Mouse (Mus musculus): ENCODE results near the gene Dnmbp. TPM values are rescaled to one million over a fixed set of nuclear protein-coding genes. Genes with fewer than 3 reads are reported as not detected.
A peak's percentile ranks its signal among the peaks of the same experiment; 100 is the strongest.

Gene Dnmbp
- polyA plus RNA-seq, 1 experiment from 2014 or later = 24.2 TPM

GRCm38 (mm10) chr19:43972129-43972528 lies 32.1 kb upstream of the Dnmbp start:
- WGBS = 94% methylated on average over 8 of the region's 8 CpGs
- ATAC-seq (ENCODE audit: low FRiP score, low TSS enrichment) = no peak
- Histone ChIP-seq H3K4me1 (ENCODE audit: control insufficient read depth, insufficient read depth, low read length) (0 out of 2 replicates have a peak, but pooled peaks cover 4% of the 10 kb centered on the region), H3K9me3 (ENCODE audit: control insufficient read depth, low read length) (no peaks in the 10 kb centered on the region), H3K9ac (ENCODE audit: low read depth, low read length) (no peak overlapping the region), H3K4me2 (replicated peaks; ENCODE audit: low read depth, low read length) (no peak overlapping the region), H3K36me3 (ENCODE audit: control insufficient read depth, insufficient read depth, low read length) (no peaks in the 10 kb centered on the region), H3K27ac (ENCODE audit: low read depth, low read length) (no peak overlapping the region), H3K4me3 (ENCODE audit: low read length) (no peak overlapping the region), H3K27me3 (ENCODE audit: control insufficient read depth, insufficient read depth, low read length) (no peaks in the 10 kb centered on the region)

GRCm38 (mm10) chr19:43968436-43969026 lies 28.5 kb upstream of the Dnmbp start:
- Histone ChIP-seq H3K27me3 (ENCODE audit: control insufficient read depth, insufficient read depth, low read length) (no peaks in the 10 kb centered on the region), H3K4me2 (replicated peaks; ENCODE audit: low read depth, low read length) (no peak overlapping the region), H3K4me1 (ENCODE audit: control insufficient read depth, insufficient read depth, low read length) (0 out of 2 replicates have a peak, but pooled peaks cover 4% of the 10 kb centered on the region), H3K36me3 (ENCODE audit: control insufficient read depth, insufficient read depth, low read length) (no peaks in the 10 kb centered on the region), H3K9ac (ENCODE audit: low read depth, low read length) (no peak overlapping the region), H3K27ac (ENCODE audit: low read depth, low read length) (no peak overlapping the region; the same call in 1 of the 2 replicates), H3K4me3 (ENCODE audit: low read length) (no peak overlapping the region), H3K9me3 (ENCODE audit: control insufficient read depth, low read length) (no peaks in the 10 kb centered on the region)
- 31% methylated on average over 10 of the region's 11 CpGs for whole genome bisulfite sequencing
- ATAC-seq (ENCODE audit: low FRiP score, low TSS enrichment) = peak; percentile 83

DNA sequence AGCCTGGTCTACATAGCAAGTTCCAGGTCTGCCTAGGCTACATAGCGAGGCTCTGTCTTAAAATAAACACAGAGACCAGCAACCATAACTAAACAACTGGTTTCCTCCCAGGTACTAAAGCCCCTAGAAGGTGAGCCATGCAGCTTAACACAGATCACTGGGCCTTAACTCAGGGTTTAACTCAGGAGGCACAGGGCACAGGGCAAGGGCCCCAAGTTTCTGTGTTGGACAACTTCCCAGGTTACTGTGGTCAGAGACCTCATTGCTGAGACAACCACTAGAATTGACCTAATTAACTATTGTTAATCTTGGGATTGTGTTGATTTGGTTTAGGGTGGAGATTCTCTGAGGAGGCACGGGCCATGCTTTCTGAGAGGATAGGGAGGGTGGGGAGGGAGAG lies 26.5 kb upstream of the Dnmbp start:
- H3K9ac ChIP-seq (ENCODE audit: low read depth, low read length) = no peak overlapping the region
- no peak overlapping the region for H3K4me3 ChIP-seq (ENCODE audit: low read length)
- 68% methylated on average over 2 of the region's 2 CpGs for WGBS
- no peaks in the 10 kb centered on the region for H3K9me3 ChIP-seq (ENCODE audit: control insufficient read depth, low read length)
- ATAC-seq (ENCODE audit: low FRiP score, low TSS enrichment) = no peak
- H3K4me2 ChIP-seq (replicated peaks; ENCODE audit: low read depth, low read length) = no peak overlapping the region
- H3K27ac ChIP-seq (ENCODE audit: low read depth, low read length) = no peak overlapping the region
- H3K36me3 ChIP-seq (ENCODE audit: control insufficient read depth, insufficient read depth, low read length) = no peaks in the 10 kb centered on the region
- peaks cover 8% of the 10 kb centered on the region; the same call in 1 of the 2 replicates for H3K4me1 ChIP-seq (ENCODE audit: control insufficient read depth, insufficient read depth, low read length)
- no peaks in the 10 kb centered on the region for H3K27me3 ChIP-seq (ENCODE audit: control insufficient read depth, insufficient read depth, low read length)

- no peak overlapping the region for H3K4me2 ChIP-seq (replicated peaks; ENCODE audit: low read depth, low read length)
- no peaks in the 10 kb centered on the region for H3K27me3 ChIP-seq (ENCODE audit: control insufficient read depth, insufficient read depth, low read length)
- H3K9me3 ChIP-seq (ENCODE audit: control insufficient read depth, low read length) = peaks cover 3% of the 10 kb centered on the region; the same call in 1 of the 2 replicates
- no peak overlapping the region for H3K9ac ChIP-seq (ENCODE audit: low read depth, low read length)
- WGBS = 81% methylated on average over 11 of the region's 11 CpGs
- no peak overlapping the region for H3K27ac ChIP-seq (ENCODE audit: low read depth, low read length)
- no peak overlapping the region for H3K4me3 ChIP-seq (ENCODE audit: low read length)
- peaks cover 8% of the 10 kb centered on the region; the same call in 1 of the 2 replicates for H3K4me1 ChIP-seq (ENCODE audit: control insufficient read depth, insufficient read depth, low read length)
- no peaks in the 10 kb centered on the region for H3K36me3 ChIP-seq (ENCODE audit: control insufficient read depth, insufficient read depth, low read length)
- ATAC-seq (ENCODE audit: low FRiP score, low TSS enrichment) = no peak
Observed at GRCm38 (mm10) chr19:43965496-43966085, 25.6 kb upstream of the Dnmbp start.

GRCm38 (mm10) chr19:43962795-43963194 lies 22.8 kb upstream of the Dnmbp start:
- H3K9me3 ChIP-seq (ENCODE audit: control insufficient read depth, low read length) = peaks cover 3% of the 10 kb centered on the region; the same call in 1 of the 2 replicates
- 28% methylated on average over 9 of the region's 9 CpGs for WGBS
- H3K27me3 ChIP-seq (ENCODE audit: control insufficient read depth, insufficient read depth, low read length) = no peaks in the 10 kb centered on the region
- ATAC-seq (ENCODE audit: low FRiP score, low TSS enrichment) = peak; percentile 53
- no peak overlapping the region for H3K27ac ChIP-seq (ENCODE audit: low read depth, low read length)
- no peak overlapping the region for H3K9ac ChIP-seq (ENCODE audit: low read depth, low read length)
- no peak overlapping the region for H3K4me2 ChIP-seq (replicated peaks; ENCODE audit: low read depth, low read length)
- H3K4me1 ChIP-seq (ENCODE audit: control insufficient read depth, insufficient read depth, low read length) = peaks cover 4% of the 10 kb centered on the region; the same call in 1 of the 2 replicates
- H3K36me3 ChIP-seq (ENCODE audit: control insufficient read depth, insufficient read depth, low read length) = no peaks in the 10 kb centered on the region
- H3K4me3 ChIP-seq (ENCODE audit: low read length) = no peak overlapping the region

DNA sequence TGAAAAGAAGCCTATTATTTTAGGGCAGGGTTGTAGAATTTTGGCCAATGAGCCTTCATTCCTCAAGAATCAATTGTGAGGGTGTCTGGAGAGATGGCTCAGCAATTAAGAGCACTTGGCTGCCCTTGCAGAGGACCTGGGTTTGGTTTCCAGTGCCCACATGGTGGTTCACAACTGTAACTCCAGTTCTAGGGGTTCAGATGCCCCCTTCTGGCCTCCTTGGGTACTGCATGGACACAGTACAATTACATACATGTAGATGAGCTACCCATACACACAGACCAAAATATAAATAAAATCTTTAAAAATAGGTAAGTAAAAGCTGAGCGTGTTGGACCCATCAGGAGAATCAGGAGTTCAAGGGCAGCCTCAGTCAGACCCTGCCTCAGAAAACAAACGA lies 21.2 kb upstream of the Dnmbp start:
- Histone ChIP-seq H3K27me3 (ENCODE audit: control insufficient read depth, insufficient read depth, low read length) (no peaks in the 10 kb centered on the region), H3K4me2 (replicated peaks; ENCODE audit: low read depth, low read length) (no peak overlapping the region), H3K4me3 (ENCODE audit: low read length) (no peak overlapping the region), H3K4me1 (ENCODE audit: control insufficient read depth, insufficient read depth, low read length) (peaks cover 4% of the 10 kb centered on the region; the same call in 1 of the 2 replicates), H3K9ac (ENCODE audit: low read depth, low read length) (no peak overlapping the region), H3K27ac (ENCODE audit: low read depth, low read length) (no peak overlapping the region), H3K9me3 (ENCODE audit: control insufficient read depth, low read length) (peaks cover 3% of the 10 kb centered on the region; the same call in 1 of the 2 replicates), H3K36me3 (ENCODE audit: control insufficient read depth, insufficient read depth, low read length) (no peaks in the 10 kb centered on the region)
- WGBS = 87% methylated on average over 2 of the region's 2 CpGs
- no peak for ATAC-seq (ENCODE audit: low FRiP score, low TSS enrichment)

DNA sequence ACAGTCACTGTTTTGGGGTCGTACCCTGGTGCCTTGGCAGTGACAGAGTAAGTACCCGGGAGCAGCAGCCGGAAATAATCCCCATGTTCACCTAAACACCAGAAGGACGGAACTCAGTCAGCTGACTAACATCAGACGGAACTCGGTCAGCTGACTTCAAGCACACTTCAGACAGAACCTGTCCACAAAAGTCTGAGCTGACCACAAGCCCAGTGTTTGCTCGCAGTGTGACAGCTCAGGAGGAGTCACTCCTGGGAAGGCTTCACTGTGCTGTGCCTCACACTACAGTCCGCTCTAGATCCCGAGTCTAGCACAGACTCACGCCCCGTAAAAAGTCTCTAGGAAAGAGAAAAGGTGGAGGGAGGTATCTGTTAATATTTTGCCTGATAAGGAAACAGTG lies 20.0 kb upstream of the Dnmbp start:
- H3K9ac ChIP-seq (ENCODE audit: low read depth, low read length) = no peak overlapping the region
- WGBS = 88% methylated on average over 11 of the region's 11 CpGs
- ATAC-seq (ENCODE audit: low FRiP score, low TSS enrichment) = no peak
- no peaks in the 10 kb centered on the region for H3K36me3 ChIP-seq (ENCODE audit: control insufficient read depth, insufficient read depth, low read length)
- H3K27me3 ChIP-seq (ENCODE audit: control insufficient read depth, insufficient read depth, low read length) = no peaks in the 10 kb centered on the region
- H3K4me3 ChIP-seq (ENCODE audit: low read length) = no peak overlapping the region
- H3K4me1 ChIP-seq (ENCODE audit: control insufficient read depth, insufficient read depth, low read length) = peaks cover 4% of the 10 kb centered on the region; the same call in 1 of the 2 replicates
- no peak overlapping the region for H3K4me2 ChIP-seq (replicated peaks; ENCODE audit: low read depth, low read length)
- H3K9me3 ChIP-seq (ENCODE audit: control insufficient read depth, low read length) = peaks cover 3% of the 10 kb centered on the region; the same call in 1 of the 2 replicates
- H3K27ac ChIP-seq (ENCODE audit: low read depth, low read length) = no peak overlapping the region

DNA sequence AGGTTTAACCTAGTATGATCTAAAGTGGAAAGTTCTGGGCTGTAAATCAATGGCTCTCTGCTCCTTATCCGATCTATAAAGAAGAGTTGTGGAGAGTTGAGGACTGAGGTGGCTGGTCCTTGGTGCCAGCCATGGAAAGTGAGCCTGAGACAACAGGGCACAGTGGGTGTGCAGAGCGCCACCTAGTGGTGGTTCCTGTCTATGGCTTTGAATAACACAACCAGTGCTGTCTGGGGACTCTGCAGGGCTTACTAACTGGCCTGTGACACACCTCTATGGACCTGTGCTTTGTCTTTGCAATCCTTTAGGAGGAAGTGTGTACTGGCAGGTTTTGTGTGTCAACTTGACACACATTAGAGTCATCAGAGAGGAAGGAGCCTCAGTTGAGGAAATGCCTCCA lies 19.2 kb upstream of the Dnmbp start:
- Histone ChIP-seq H3K36me3 (ENCODE audit: control insufficient read depth, insufficient read depth, low read length) (no peaks in the 10 kb centered on the region), H3K27me3 (ENCODE audit: control insufficient read depth, insufficient read depth, low read length) (no peaks in the 10 kb centered on the region), H3K9ac (ENCODE audit: low read depth, low read length) (no peak overlapping the region), H3K4me1 (ENCODE audit: control insufficient read depth, insufficient read depth, low read length) (peaks cover 4% of the 10 kb centered on the region; the same call in 1 of the 2 replicates), H3K9me3 (ENCODE audit: control insufficient read depth, low read length) (peaks cover 3% of the 10 kb centered on the region; the same call in 1 of the 2 replicates), H3K4me2 (replicated peaks; ENCODE audit: low read depth, low read length) (no peak overlapping the region), H3K27ac (ENCODE audit: low read depth, low read length) (no peak overlapping the region), H3K4me3 (ENCODE audit: low read length) (no peak overlapping the region)
- 12% methylated on average over 2 of the region's 2 CpGs for WGBS
- ATAC-seq (ENCODE audit: low FRiP score, low TSS enrichment) = peak; percentile 68

DNA sequence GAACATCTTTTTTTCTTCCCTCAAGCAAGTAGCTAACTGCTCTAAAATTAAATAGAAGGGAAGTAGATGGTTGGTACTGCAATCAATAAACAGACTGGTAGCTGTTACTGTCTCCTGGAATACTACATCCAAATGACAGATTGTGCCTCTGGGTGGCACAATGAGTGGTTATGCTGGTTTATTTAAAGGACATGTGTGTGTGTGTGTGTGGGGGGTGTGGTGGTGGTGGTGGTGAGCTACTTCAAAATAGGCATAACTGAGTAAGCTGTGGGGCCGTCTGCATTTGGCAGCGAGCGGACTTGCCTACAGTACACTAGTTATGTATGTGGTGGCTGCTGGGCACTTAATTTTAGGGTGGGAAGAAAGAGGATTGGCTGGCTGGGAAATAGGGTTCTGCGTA lies 17.9 kb upstream of the Dnmbp start:
- no peak for ATAC-seq (ENCODE audit: low FRiP score, low TSS enrichment)
- 86% methylated on average over 4 of the region's 4 CpGs for WGBS
- H3K4me1 ChIP-seq (ENCODE audit: control insufficient read depth, insufficient read depth, low read length) = peaks cover 4% of the 10 kb centered on the region; the same call in 1 of the 2 replicates
- no peak overlapping the region for H3K4me2 ChIP-seq (replicated peaks; ENCODE audit: low read depth, low read length)
- H3K4me3 ChIP-seq (ENCODE audit: low read length) = no peak overlapping the region
- no peaks in the 10 kb centered on the region for H3K36me3 ChIP-seq (ENCODE audit: control insufficient read depth, insufficient read depth, low read length)
- peaks cover 3% of the 10 kb centered on the region; the same call in 1 of the 2 replicates for H3K9me3 ChIP-seq (ENCODE audit: control insufficient read depth, low read length)
- H3K27me3 ChIP-seq (ENCODE audit: control insufficient read depth, insufficient read depth, low read length) = no peaks in the 10 kb centered on the region
- 0 out of 2 replicates have a peak overlapping the region, but pooled peaks have one; percentile 17 for H3K27ac ChIP-seq (ENCODE audit: low read depth, low read length)
- no peak overlapping the region for H3K9ac ChIP-seq (ENCODE audit: low read depth, low read length)
